In the genomic region with DNA sequence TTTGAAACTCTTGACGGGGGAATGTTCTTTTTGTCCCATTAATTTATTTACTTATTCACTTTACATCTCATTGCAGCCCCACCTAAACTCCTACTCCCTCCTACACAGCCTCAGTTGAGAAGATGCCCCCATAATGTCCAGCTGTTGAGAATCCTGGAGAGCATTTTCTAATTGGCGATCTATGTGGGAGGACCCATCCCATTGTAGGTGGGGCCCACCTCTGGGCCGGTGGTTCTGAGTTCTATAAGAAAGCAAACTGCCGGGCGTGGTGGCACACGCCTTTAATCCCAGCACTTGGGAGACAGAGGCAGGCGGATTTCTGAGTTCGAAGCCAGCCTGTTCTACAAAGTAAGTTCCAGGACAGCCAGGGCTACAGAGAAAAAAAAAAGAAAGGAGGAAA, we compare ENCODE assay signal across 21 mouse cellular contexts. TPM values are rescaled to one million over a fixed set of nuclear protein-coding genes. Genes with fewer than 3 reads are reported as not detected.
DNase-seq lines count a peak whose midpoint lies in the region; ATAC-seq and TF ChIP-seq lines count a peak whose summit lies in the region.
"Had no signal": no experiment of that assay in that cellular context is flagged by ENCODE, and none has a peak within 500 bp of the region (broad histone marks: within the 10 kb centered on the region; RNA-seq: fewer than 3 reads in every experiment).

No protein-coding gene starts in this region.

- DNase-seq in thymus, adult 2 months, result no peak
- no peak for DNase-seq in thymus, postnatal 36 days
- no peak for DNase-seq in left cerebral cortex, postnatal 25 days (ENCODE audit: low spot score in 2 of 2)
- DNase-seq: adrenal gland, postnatal 10 days; cerebellum, adult 11-12 months; cerebellum, adult 9-10 months; cerebellum, postnatal 25 days; gastrocnemius, postnatal 10 days; heart, adult 18-20 months; heart, postnatal 36 days had no signal

- peaks cover 19% of the 10 kb centered on the region for H3K4me1 ChIP-seq in thymus, adult 2 months (replicated peaks; ENCODE audit: control insufficient read depth, insufficient read depth, low read length)
- peaks cover 49% of the 10 kb centered on the region for H3K4me1 ChIP-seq in liver, embryonic 12.5 days
- H3K4me1 ChIP-seq in liver, embryonic 16.5 days (ENCODE audit: control insufficient read depth, low read depth, low read length), result peaks cover 14% of the 10 kb centered on the region
- H3K4me1 ChIP-seq in heart, embryonic 12.5 days (replicated peaks), result no peaks in the 10 kb centered on the region
- H3K4me1 ChIP-seq: embryonic facial prominence, embryonic 10.5 days; forebrain, embryonic 15.5 days; heart, embryonic 13.5 days; hindbrain, embryonic 15.5 days had no signal

- no peak for TF ChIP-seq CTCF in thymus, adult 2 months (IDR thresholded peaks at IDR 0.05; ENCODE audit: borderline replicate concordance, control insufficient read depth, extremely low read depth, insufficient read depth, low read length, poor library complexity)

- intact Hi-C loops in left cerebral cortex, postnatal 25 days (cut with DNase I), result no loop called here

- no peak for TF ChIP-seq POLR2A in thymus, adult 2 months (IDR thresholded peaks at IDR 0.05; ENCODE audit: control insufficient read depth, extremely low read depth, insufficient read depth, low read length, poor library complexity)

- 93% methylated on average over 8 of the region's 8 CpGs for WGBS in thymus, adult 2 months
- WGBS in liver, embryonic 12.5 days (ENCODE audit: insufficient replicate concordance), result 68% methylated on average over 8 of the region's 8 CpGs
- 71% methylated on average over 8 of the region's 8 CpGs for WGBS in liver, embryonic 16.5 days (ENCODE audit: insufficient replicate concordance)
- WGBS in heart, embryonic 12.5 days, result 81% methylated on average over 8 of the region's 8 CpGs

- no peak for ATAC-seq in liver, embryonic 12.5 days
- no peak for ATAC-seq in liver, embryonic 16.5 days (ENCODE audit: low read depth)
- no peak for ATAC-seq in heart, embryonic 12.5 days (ENCODE audit: insufficient number of reproducible peaks, low FRiP score)
- ATAC-seq: forebrain, embryonic 15.5 days had no signal

- H3K4me2 ChIP-seq in liver, embryonic 12.5 days, result 0 out of 2 replicates have a peak overlapping the region, but pooled peaks have one; percentile 28
- no peak overlapping the region for H3K4me2 ChIP-seq in liver, embryonic 16.5 days (ENCODE audit: low read depth, low read length)
- H3K4me2 ChIP-seq in heart, embryonic 12.5 days, result no peak overlapping the region
- H3K4me2 ChIP-seq: forebrain, embryonic 15.5 days; heart, embryonic 13.5 days; hindbrain, embryonic 15.5 days had no signal

- H3K9me3 ChIP-seq in liver, embryonic 12.5 days (replicated peaks), result 0 out of 2 replicates have a peak, but pooled peaks cover 3% of the 10 kb centered on the region
- H3K9me3 ChIP-seq in liver, embryonic 16.5 days (replicated peaks; ENCODE audit: control insufficient read depth, low read length), result no peaks in the 10 kb centered on the region
- no peaks in the 10 kb centered on the region for H3K9me3 ChIP-seq in heart, embryonic 12.5 days (replicated peaks)
- H3K9me3 ChIP-seq: embryonic facial prominence, embryonic 10.5 days; forebrain, embryonic 15.5 days; heart, embryonic 13.5 days; hindbrain, embryonic 15.5 days had no signal

- no peak overlapping the region for H3K4me3 ChIP-seq in thymus, adult 2 months (ENCODE audit: control insufficient read depth, insufficient read depth, low read length)
- no peak overlapping the region for H3K4me3 ChIP-seq in liver, embryonic 12.5 days
- no peak overlapping the region for H3K4me3 ChIP-seq in liver, embryonic 16.5 days (ENCODE audit: low read depth, low read length)
- H3K4me3 ChIP-seq in heart, embryonic 12.5 days, result no peak overlapping the region
- H3K4me3 ChIP-seq: embryonic facial prominence, embryonic 10.5 days; forebrain, embryonic 15.5 days; heart, embryonic 13.5 days; hindbrain, embryonic 15.5 days had no signal

- no peak overlapping the region for H3K9ac ChIP-seq in liver, embryonic 12.5 days
- H3K9ac ChIP-seq in liver, embryonic 16.5 days (ENCODE audit: low read depth, low read length), result no peak overlapping the region
- H3K9ac ChIP-seq in heart, embryonic 12.5 days, result no peak overlapping the region
- H3K9ac ChIP-seq: forebrain, embryonic 15.5 days; heart, embryonic 13.5 days; hindbrain, embryonic 15.5 days had no signal

- peak overlapping the region; percentile 29 for H3K27ac ChIP-seq in thymus, adult 2 months (ENCODE audit: control insufficient read depth, insufficient read depth, low read length)
- H3K27ac ChIP-seq in liver, embryonic 12.5 days, result peak overlapping the region; percentile 81
- peak overlapping the region; percentile 49; the same call in 1 of the 2 replicates for H3K27ac ChIP-seq in liver, embryonic 16.5 days (ENCODE audit: low read length)
- H3K27ac ChIP-seq in heart, embryonic 12.5 days (ENCODE audit: poor library complexity, severe bottlenecking), result no peak overlapping the region
- H3K27ac ChIP-seq: embryonic facial prominence, embryonic 10.5 days; forebrain, embryonic 15.5 days; heart, embryonic 13.5 days; hindbrain, embryonic 15.5 days had no signal

- H3K27me3 ChIP-seq in thymus, adult 2 months (ENCODE audit: control insufficient read depth, insufficient read depth, low read length), result no peaks in the 10 kb centered on the region
- H3K27me3 ChIP-seq in liver, embryonic 12.5 days (replicated peaks), result no peaks in the 10 kb centered on the region; the same call in 1 of the 2 replicates
- no peaks in the 10 kb centered on the region for H3K27me3 ChIP-seq in liver, embryonic 16.5 days (ENCODE audit: control insufficient read depth, insufficient read depth, low read depth, low read length)
- H3K27me3 ChIP-seq in heart, embryonic 12.5 days (replicated peaks), result no peaks in the 10 kb centered on the region
- H3K27me3 ChIP-seq: CH12.LX; forebrain, embryonic 15.5 days; heart, embryonic 13.5 days; hindbrain, embryonic 15.5 days had no signal

- no peaks in the 10 kb centered on the region for H3K36me3 ChIP-seq in thymus, adult 2 months (ENCODE audit: control insufficient read depth, insufficient read depth, low read length)
- H3K36me3 ChIP-seq in liver, embryonic 12.5 days, result peaks cover 9% of the 10 kb centered on the region
- no peaks in the 10 kb centered on the region for H3K36me3 ChIP-seq in liver, embryonic 16.5 days (ENCODE audit: control insufficient read depth, insufficient read depth)
- peaks cover 9% of the 10 kb centered on the region for H3K36me3 ChIP-seq in heart, embryonic 12.5 days
- H3K36me3 ChIP-seq: hindbrain, embryonic 15.5 days had no signal

RNA-seq across cellular contexts. Expression of gene Zfp446, which starts 9.3 kb away (rescaled TPM):
- polyA plus RNA-seq in thymus, adult 2 months (2012; rRNA removed), result 10.8 and 11.4 TPM in 2 replicates
- polyA plus RNA-seq in liver, embryonic 12.5 days (2016; fragmentation: Nextera tagmentation; extraction: Ambion mirVana), result 5.4 and 5.7 TPM in 2 replicates
- 2.9 TPM in 2 replicates for polyA plus RNA-seq in liver, embryonic 16.5 days (2015; fragmentation: Nextera tagmentation; extraction: Ambion mirVana)
- polyA plus RNA-seq in heart, embryonic 12.5 days (2016; fragmentation: Nextera tagmentation; extraction: Ambion mirVana), result 6.4 and 7.2 TPM in 2 replicates
- total RNA-seq in left cerebral cortex, postnatal 25 days (2021), result 1 to 10 TPM; 7.6 to 9.0 TPM

RNA-seq across cellular contexts. Expression of gene Slc27a5, which starts 11.1 kb away (rescaled TPM):
- polyA plus RNA-seq in thymus, adult 2 months (2012; rRNA removed), result 0.89 and 3.0 TPM in 2 replicates
- polyA plus RNA-seq in liver, embryonic 12.5 days (2016; fragmentation: Nextera tagmentation; extraction: Ambion mirVana), result 1.3 and 1.5 TPM in 2 replicates
- 23.6 and 26.5 TPM in 2 replicates for polyA plus RNA-seq in liver, embryonic 16.5 days (2015; fragmentation: Nextera tagmentation; extraction: Ambion mirVana)
- 0.22 TPM in 1 of 2 replicates, not detected in the other for polyA plus RNA-seq in heart, embryonic 12.5 days (2016; fragmentation: Nextera tagmentation; extraction: Ambion mirVana)
- total RNA-seq in left cerebral cortex, postnatal 25 days (2021), result not detected
- total RNA-seq: heart, adult 18-20 months; heart, postnatal 36 days had no signal
- polyA plus RNA-seq: embryonic facial prominence, embryonic 10.5 days; embryonic facial prominence, embryonic 14.5 days; heart, postnatal 0 days; hindbrain, embryonic 11.5 days had no signal

RNA-seq across cellular contexts. Expression of gene Trim28, which starts 12.0 kb away (rescaled TPM):
- 902 and 905 TPM in 2 replicates for polyA plus RNA-seq in thymus, adult 2 months (2012; rRNA removed)
- 201 and 203 TPM in 2 replicates for polyA plus RNA-seq in liver, embryonic 12.5 days (2016; fragmentation: Nextera tagmentation; extraction: Ambion mirVana)
- 50.0 and 57.9 TPM in 2 replicates for polyA plus RNA-seq in liver, embryonic 16.5 days (2015; fragmentation: Nextera tagmentation; extraction: Ambion mirVana)
- 221 and 228 TPM in 2 replicates for polyA plus RNA-seq in heart, embryonic 12.5 days (2016; fragmentation: Nextera tagmentation; extraction: Ambion mirVana)
- total RNA-seq in left cerebral cortex, postnatal 25 days (2021), result 100 to 1,000 TPM; 210 to 221 TPM

RNA-seq across cellular contexts. Expression of gene Zfp324, which starts 21.3 kb away (rescaled TPM):
- polyA plus RNA-seq in thymus, adult 2 months (2012; rRNA removed), result 8.7 and 9.3 TPM in 2 replicates
- 4.4 and 5.1 TPM in 2 replicates for polyA plus RNA-seq in liver, embryonic 12.5 days (2016; fragmentation: Nextera tagmentation; extraction: Ambion mirVana)
- polyA plus RNA-seq in liver, embryonic 16.5 days (2015; fragmentation: Nextera tagmentation; extraction: Ambion mirVana), result 2.4 and 2.6 TPM in 2 replicates
- 7.8 and 8.0 TPM in 2 replicates for polyA plus RNA-seq in heart, embryonic 12.5 days (2016; fragmentation: Nextera tagmentation; extraction: Ambion mirVana)
- 10 to 100 TPM; 10.3 to 11.9 TPM for total RNA-seq in left cerebral cortex, postnatal 25 days (2021)

RNA-seq across cellular contexts. Expression of gene Zbtb45, which starts 22.9 kb away (rescaled TPM):
- polyA plus RNA-seq in thymus, adult 2 months (2012; rRNA removed), result 78.8 and 127 TPM in 2 replicates
- polyA plus RNA-seq in liver, embryonic 12.5 days (2016; fragmentation: Nextera tagmentation; extraction: Ambion mirVana), result 16.2 and 20.0 TPM in 2 replicates
- 10.0 and 11.4 TPM in 2 replicates for polyA plus RNA-seq in liver, embryonic 16.5 days (2015; fragmentation: Nextera tagmentation; extraction: Ambion mirVana)
- 16.2 and 18.7 TPM in 2 replicates for polyA plus RNA-seq in heart, embryonic 12.5 days (2016; fragmentation: Nextera tagmentation; extraction: Ambion mirVana)
- 10 to 100 TPM; 34.4 to 37.1 TPM for total RNA-seq in left cerebral cortex, postnatal 25 days (2021)
